Mouse (Mus musculus) cerebral cortex, adult 2 months (tissue): ENCODE data around the gene Slc43a1.

Experiments used
- WGBS: fragments of 180-500 bp; shearing (Covaris S2); methylation state at CpG from one replicate; pipeline ENCODE4 v1.1.7; 2018; 5-methylcytosine and 5-hydroxymethylcytosine counted together

Slc43a1 gene

GRCm38 (mm10) chr2:84831666-84832391, 6.8 kb upstream of the Slc43a1 start:
- 11% methylated on average over 10 of the region's 10 CpGs for WGBS

DNA sequence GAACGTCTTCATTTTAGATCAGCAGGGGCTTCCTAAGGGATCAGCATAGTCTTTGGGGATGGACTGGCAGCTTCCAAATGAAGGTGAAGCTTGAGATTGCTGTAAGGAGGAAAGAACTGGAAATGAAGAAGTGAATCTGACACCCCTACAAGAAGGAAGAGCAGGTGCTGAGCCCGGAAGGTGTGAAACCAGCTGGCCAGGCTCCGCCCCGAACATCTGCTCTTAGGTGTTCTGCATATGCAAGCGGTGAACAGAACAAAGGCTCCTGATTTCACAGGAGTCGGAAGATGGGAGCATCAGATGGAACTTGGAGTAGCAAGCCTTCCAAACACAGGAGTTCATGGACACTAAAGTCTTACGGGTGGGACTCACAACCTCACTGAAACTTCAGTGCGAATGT, 1.5 kb upstream of the Slc43a1 start:
- 81% methylated on average over 8 of the region's 8 CpGs for WGBS

DNA sequence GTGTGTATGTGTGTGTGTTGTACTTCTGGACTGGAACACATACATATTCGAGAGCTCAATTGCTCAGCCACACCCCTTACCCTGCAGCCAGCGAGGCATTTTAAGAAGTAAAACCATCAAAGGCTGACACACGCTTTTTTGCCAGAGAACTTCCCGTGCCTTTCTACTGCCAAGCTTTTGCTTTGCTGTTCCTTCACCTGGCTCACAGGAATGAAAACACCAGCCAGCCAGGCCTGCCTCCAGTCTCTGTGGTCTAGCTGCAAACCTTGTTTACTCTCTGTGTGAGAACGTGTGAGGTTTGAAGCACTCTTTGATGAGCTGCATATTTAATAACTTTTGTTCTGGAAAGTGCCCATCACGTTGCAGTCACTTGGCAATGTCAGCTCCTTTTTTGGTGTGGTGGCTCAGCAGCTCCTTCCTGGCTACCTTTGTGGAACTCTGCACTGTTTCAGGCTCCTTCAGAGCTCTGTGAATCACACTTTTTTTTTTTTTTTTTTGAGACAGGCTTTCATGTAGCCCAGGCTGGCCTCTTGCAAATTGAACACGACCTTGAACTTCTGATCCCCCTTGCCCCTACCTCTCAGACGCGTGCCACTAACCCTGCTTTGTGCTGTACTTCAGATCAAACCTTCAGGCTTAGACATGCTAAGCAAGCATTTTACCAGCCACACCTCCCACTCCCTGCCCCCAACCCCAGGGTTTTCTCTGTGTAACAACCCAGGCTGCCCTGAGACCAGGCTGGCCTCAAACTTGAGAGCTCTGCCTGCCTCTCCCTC, 645 bp upstream of the Slc43a1 start:
- WGBS: 43% methylated on average over 9 of the region's 9 CpGs

DNA sequence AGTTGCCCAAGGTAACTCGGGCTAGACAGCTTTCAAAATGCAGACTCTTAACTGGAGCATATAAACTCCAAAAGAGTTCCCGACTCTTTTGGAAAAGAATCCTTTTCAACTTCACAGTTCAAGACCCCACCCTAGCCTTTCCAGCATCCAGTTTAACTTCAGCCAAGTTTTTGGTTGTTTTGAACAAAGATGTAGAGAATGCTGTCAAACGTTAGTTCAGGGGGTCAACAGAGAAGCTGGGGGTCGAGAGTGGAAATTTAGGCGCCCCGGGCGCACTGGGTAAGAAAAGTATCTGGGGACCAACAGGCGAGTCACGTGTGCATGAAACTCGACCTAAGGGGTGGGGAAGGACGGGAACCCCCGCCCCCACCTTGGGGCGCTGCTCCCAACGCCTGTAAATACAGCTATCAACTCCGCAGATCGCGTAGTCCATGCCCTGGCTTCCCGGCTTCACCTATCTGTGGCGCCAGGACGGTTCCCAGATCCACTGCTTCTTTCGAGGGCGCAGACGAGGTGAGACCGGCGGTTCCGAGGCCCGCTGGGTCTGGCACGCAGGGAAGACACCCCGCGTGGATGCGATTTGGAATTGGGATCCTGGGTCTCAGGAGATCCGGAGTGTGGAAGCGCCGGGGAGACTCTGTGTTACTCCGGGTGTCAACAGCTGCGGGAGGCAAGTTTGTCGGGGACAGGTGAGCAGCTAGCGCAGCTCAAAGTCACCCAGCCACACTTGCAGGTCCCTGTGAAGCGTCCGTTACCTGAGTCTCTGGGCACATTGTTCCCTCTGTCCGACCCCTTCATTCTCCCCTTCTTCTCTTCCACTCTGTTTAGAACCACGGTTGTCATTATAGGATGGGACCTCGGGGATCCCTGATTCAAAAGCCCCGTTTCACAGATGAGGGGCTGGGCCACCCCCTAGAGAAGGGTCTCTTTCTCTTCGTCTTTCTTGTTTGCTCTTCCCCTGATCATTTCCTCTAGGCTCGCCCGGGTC, 637 bp downstream of the Slc43a1 start:
- WGBS: 3% methylated on average over 47 of the region's 47 CpGs

DNA sequence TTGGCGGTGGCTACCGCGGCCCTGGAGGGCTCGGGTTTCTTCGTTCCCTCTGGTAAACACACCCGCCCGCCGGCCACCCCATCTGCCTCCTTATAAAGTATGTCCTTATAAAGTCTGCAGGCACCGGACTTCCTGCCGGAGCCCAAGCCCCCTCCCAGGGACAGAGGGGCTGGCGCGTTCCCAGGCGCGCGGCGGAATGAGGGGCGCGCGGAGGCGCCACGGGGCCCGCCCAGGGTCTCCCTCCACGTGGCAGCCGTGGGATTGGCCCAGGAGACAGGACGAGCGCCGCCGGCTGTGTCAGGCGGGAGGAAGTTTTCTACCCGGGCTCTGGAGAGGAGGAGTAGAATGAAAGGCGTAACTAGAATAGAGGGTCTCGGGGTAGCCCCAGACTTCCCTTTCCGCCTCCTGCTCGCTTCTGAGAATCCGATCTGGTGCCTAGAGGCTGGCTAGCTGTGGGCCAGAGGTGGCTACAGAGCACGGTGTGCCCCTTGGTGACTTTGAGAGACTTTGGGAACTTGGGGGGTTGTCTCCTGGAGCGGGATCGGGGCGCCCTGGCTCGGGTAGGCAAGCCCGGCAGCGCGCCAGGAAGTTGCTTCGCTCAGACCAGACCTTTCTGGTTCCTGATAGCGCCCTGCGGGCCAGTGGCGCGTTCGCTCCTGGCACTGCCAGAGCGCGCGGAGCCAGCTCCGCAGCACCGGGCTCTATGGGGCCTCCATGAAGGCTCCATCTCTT, 1.5 kb downstream of the Slc43a1 start:
- WGBS: 1% methylated on average over 54 of the region's 54 CpGs

DNA sequence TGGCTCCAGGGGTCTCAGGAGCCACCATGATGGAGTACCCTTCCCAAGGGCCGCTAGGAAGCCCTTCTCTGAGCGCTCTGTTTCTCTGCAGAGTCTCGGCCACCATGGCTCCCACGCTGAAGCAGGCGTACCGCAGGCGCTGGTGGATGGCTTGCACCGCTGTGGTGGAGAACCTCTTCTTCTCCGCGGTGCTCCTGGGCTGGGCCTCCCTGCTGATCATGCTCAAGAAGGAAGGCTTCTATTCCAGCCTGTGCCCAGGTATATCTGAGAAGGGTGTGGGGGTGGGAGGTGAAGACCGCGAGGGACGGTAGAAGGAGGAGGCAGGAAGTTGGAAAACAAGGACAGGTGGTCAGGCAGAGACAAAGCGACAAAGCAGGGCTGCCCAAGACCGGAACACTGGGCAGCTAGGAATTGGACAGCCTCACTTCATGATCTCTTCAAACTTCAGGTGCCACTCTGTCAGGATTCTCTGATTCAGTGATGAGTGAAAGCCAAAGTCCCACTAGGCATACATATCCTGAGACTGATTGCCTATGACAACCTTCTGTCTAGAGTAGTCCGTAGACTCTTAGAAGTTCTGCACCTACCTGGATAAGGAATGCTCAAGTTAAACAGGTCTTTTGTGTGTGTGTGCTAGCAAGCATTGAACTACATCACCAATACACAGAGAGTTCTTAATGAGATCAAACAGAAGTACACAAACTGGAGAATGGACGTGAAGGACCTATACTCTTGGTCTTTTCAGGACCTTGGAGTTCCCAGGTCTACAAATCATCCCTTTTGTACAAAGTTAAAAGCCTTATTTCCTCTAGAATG, 2.3 kb downstream of the Slc43a1 start:
- 13% methylated on average over 17 of the region's 17 CpGs for WGBS

DNA sequence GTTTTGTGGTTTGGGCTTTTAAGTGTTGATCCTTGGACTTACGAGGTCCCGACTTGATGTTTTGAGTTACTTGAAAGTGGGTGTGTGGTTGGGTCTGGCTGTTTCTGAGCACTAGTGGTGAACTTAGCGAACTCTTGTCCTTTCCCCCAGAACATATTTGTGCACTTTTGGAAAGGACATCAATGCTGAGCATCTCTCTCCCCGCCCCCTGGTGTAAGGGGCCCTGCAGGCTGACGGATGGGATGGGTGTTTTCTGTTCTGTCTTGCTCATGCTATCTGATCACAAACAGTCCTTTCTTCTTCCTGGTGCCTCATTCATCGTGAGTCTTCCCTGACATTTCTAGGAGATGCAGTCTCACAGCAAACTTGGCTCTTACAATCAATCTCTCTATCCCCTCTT, 5.0 kb downstream of the Slc43a1 start:
- WGBS: 84% methylated on average over 6 of the region's 6 CpGs

- WGBS: 54% methylated on average over 1 of the region's 1 CpGs
Observed at GRCm38 (mm10) chr2:84845226-84845625, 6.6 kb downstream of the Slc43a1 start.

DNA sequence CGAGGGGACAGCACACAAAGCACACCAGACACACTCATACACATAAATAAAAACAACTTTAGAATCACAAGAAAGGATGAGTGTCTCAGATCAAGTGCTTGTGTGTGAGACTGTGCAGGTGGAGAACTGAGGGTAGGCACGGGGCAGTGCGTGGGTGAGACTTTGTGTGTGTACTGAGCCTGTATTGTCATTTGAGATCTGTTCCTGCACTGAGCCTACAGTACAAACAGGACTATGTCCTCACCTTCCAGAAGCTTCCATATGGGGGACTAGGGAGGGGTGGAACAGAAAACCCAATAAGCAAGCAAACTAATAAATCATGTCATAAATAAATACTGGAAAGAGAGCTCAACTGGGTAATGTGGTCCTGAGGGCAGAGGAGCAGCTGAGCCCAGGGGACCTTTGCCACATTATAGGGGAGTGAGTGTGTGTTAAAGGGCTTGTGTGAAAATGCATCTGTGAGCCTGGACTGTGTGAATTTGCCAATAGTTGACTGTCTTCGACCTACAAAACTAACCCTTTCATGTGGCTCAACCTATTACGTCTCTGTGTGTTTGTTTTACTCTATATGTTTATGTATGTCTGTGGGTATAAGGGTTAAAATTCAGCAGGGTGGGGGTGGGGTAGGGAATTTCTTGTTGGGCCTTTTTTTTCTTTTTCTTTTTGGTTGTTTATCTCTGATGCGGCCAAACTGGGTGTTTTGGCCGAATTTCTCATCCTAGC, 11.9 kb downstream of the Slc43a1 start:
- 77% methylated on average over 7 of the region's 7 CpGs for WGBS

DNA sequence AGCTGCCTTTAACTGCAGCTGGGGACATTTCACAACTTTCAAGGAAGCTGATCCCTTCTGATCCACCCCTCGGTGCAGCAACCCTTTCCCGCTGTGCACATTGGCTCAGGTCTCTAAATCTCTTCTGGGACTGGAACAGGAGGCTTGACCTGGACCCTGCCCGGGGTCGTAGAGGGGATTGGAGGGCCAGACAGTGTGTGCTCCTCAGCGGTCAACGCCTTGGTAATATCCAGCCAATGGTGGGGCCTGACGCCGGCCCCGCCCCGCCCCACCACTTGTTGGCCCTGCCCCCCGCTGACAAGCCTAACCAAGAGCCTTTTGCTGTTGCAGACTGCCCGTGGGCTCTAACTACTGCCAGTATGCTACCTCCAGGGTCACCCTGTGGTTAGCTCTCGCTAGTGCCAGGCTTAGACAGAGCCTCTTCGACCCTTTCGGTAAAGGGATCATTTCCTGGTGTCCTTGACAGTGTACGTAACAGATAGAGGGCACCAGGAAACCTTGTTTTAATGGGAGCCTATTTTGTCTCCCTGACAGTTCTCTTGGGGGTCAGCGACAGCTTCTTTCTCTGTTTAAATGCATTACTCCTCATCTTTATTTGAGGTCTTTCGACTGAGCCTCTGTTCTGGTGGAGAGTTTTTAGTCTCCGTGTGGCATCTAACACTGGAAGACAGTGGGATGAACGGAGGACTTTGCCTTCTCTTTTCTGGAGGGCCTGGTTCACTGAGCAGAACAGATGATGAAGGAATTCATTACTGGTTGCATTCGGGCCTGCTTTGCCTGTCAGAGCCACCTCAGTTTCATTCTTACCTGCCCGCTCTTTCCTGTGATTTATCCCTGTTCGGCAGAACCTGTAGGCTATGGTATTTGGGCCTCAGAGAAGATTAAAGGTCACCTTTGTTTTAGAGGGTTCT, 12.7 kb downstream of the Slc43a1 start:
- WGBS: 55% methylated on average over 23 of the region's 23 CpGs

- WGBS: 56% methylated on average over 2 of the region's 2 CpGs
Observed at GRCm38 (mm10) chr2:84855732-84856131, 17.1 kb downstream of the Slc43a1 start.

DNA sequence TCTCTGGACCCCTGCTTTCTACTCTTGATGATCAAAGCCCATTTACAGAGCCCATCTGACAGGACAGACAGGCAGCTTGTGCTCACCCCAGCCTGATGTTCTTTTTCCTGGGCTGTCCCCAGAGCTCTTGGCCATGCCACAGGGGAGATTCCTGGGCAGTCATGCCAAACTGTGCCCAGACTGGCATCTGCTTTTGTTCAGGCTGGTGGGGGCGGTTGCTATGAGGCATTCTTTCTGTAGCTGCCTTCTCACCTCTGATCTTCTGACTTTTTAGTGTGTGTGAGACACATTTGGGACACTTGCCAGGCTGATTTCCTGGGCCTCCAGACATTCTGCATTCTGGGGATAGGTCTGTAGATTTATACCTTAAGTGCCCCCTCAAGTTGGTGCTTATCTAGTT, 19.9 kb downstream of the Slc43a1 start:
- 93% methylated on average over 1 of the region's 1 CpGs for WGBS

GRCm38 (mm10) chr2:84859991-84860780, 21.5 kb downstream of the Slc43a1 start:
- 79% methylated on average over 7 of the region's 7 CpGs for WGBS

DNA sequence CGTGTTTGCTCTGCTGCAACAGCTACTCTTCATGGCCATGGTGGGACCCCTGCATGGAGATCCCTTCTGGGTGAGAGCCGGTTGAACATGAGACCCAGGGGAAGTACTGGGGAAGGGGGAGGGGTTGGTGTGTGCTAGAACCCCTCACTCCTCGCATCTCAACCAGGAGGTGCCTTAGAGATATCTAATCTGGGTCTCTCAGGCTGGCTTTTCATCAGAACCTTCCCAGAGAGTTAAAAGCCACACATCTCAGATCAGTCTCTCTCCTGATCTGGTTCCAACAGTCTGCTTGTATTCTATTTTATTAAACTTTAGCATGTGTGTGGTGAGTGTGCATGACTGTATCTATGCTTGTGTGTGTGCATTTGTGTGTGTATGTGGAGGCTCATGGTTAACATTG, 22.8 kb downstream of the Slc43a1 start:
- WGBS: 95% methylated on average over 3 of the region's 3 CpGs

GRCm38 (mm10) chr2:84862231-84862630, 23.6 kb downstream of the Slc43a1 start:
- 79% methylated on average over 3 of the region's 3 CpGs for WGBS

GRCm38 (mm10) chr2:84865616-84866571, 27.2 kb downstream of the Slc43a1 start:
- WGBS: 2% methylated on average over 47 of the region's 47 CpGs

DNA sequence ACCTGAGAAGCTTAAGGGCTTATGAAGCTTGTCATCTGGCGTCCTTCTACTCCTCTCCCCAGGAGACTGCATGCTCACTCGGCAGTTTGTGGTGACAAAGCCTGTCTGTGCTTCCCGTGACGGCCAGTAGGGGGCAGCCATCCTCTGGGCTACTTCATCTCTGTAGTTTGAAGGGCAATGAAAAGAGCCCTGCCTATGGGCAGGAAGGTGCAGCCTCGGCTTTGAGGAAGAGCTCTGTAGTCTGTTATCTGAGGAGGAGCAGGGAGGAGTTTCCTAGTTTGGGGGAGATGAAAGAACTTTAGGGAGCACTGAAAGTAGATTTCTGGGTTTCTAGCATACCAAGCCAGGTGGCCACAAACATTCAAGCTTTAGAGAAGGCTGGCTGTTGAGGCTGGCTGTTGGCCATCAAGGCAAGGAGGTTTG, 29.9 kb downstream of the Slc43a1 start:
- 15% methylated on average over 5 of the region's 5 CpGs for WGBS
